Mouse (Mus musculus): ENCODE results near the gene Lyg1.

DNA sequence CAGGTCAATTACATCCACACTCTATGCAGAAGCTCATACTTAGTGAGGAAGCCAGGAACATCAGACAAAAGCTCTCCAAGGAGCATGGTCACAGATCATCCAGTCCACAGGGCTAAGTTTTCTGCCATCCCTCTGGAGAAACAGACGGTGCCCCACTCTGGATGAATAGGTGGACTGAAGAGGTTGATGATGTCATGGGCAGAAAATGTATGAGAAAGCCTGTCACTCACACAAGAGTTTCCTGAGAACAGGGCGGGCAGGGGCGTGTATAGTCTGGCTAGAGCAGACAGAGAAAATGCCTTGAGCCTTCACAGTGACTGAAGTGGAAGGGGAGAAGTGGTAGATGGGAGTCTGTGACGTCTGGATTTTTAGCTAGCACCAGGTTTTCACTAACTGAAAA is 14.0 kb upstream of the Lyg1 start:
- TF ChIP-seq CTCF (IDR thresholded peaks at IDR 0.05; ENCODE audit: low read depth, low read length) (no peak), POLR2A (IDR thresholded peaks at IDR 0.05; ENCODE audit: insufficient read depth, low read length) (no peak), EP300 (IDR thresholded peaks at IDR 0.05; ENCODE audit: insufficient read depth, low read depth, low read length) (no peak)

All from ES-Bruce4 (cell line).